27 mouse cellular contexts compared by ENCODE assay signal in genomic region chr8:123426511-123427509, GRCm38 (mm10). TPM values are rescaled to one million over a fixed set of nuclear protein-coding genes. Genes with fewer than 3 reads are reported as not detected.
DNase-seq lines count a peak whose midpoint lies in the region; ATAC-seq and TF ChIP-seq lines count a peak whose summit lies in the region.
"Had no signal": no experiment of that assay in that cellular context is flagged by ENCODE, and none has a peak within 500 bp of the region (broad histone marks: within the 10 kb centered on the region; RNA-seq: fewer than 3 reads in every experiment).

No protein-coding gene starts in this region.

- TF ChIP-seq RAD21 in MEL (IDR thresholded peaks at IDR 0.05; ENCODE audit: low read depth, low read length), result no peak

- no peaks in the 10 kb centered on the region for H3K36me3 ChIP-seq in midbrain, embryonic 11.5 days (ENCODE audit: control insufficient read depth, insufficient read depth, low read length)
- peaks cover 15% of the 10 kb centered on the region for H3K36me3 ChIP-seq in midbrain, embryonic 13.5 days
- no peaks in the 10 kb centered on the region; a peak in 2 of 4 replicates for H3K36me3 ChIP-seq in MEL (ENCODE audit: control insufficient read depth in 1 of 2, insufficient read depth in 2 of 2, low read length in 2 of 2)
- H3K36me3 ChIP-seq: G1E; heart, embryonic 10.5 days had no signal

- WGBS in midbrain, embryonic 11.5 days, result 96% methylated on average over 27 of the region's 27 CpGs
- 96% methylated on average over 27 of the region's 27 CpGs for WGBS in midbrain, embryonic 13.5 days

- no peaks in the 10 kb centered on the region for H3K79me2 ChIP-seq in MEL (ENCODE audit: control insufficient read depth, insufficient read depth, low read length, poor library complexity)

- no peak overlapping the region for H3K4me2 ChIP-seq in midbrain, embryonic 11.5 days
- H3K4me2 ChIP-seq in midbrain, embryonic 13.5 days (replicated peaks), result no peak overlapping the region
- H3K4me2 ChIP-seq: heart, embryonic 13.5 days; hindbrain, embryonic 14.5 days had no signal

- no peak overlapping the region for H3K9ac ChIP-seq in midbrain, embryonic 11.5 days (ENCODE audit: low read length)
- no peak overlapping the region for H3K9ac ChIP-seq in midbrain, embryonic 13.5 days (replicated peaks)
- H3K9ac ChIP-seq in MEL (ENCODE audit: control insufficient read depth, low read depth, low read length, poor library complexity, severe bottlenecking), result no peak overlapping the region
- H3K9ac ChIP-seq: forebrain, postnatal 0 days; heart, embryonic 13.5 days; hindbrain, embryonic 14.5 days had no signal

- TF ChIP-seq CTCF in MEL (IDR thresholded peaks at IDR 0.05 in 2 of 3, conservative IDR thresholded peaks at IDR 0.05 in 1 of 3; ENCODE audit: control insufficient read depth in 1 of 3, insufficient read depth in 1 of 3, low read depth in 2 of 3, low read length in 3 of 3, poor library complexity in 1 of 3, severe bottlenecking in 1 of 3), result no peak
- no peak for TF ChIP-seq CTCF in embryonic fibroblast, embryonic 13.5 days (IDR thresholded peaks at IDR 0.05; ENCODE audit: borderline replicate concordance, insufficient read depth, low read length)

- no peak for TF ChIP-seq POLR2A in MEL (IDR thresholded peaks at IDR 0.05; ENCODE audit: control insufficient read depth in 1 of 2, insufficient read depth in 1 of 2, low read depth in 1 of 2, low read length in 2 of 2, poor library complexity in 1 of 2)
- no peak for TF ChIP-seq POLR2A in embryonic fibroblast, embryonic 13.5 days (IDR thresholded peaks at IDR 0.05; ENCODE audit: low read depth, low read length)

- H3K27ac ChIP-seq in midbrain, embryonic 11.5 days (ENCODE audit: low read depth, low read length), result no peak overlapping the region
- no peak overlapping the region for H3K27ac ChIP-seq in midbrain, embryonic 13.5 days
- peak overlapping the region; percentile 38; the same call in 1 of the 2 replicates for H3K27ac ChIP-seq in MEL (ENCODE audit: control insufficient read depth, low read depth, low read length)
- peak overlapping the region; percentile 48 for H3K27ac ChIP-seq in embryonic fibroblast, embryonic 13.5 days (ENCODE audit: insufficient read depth, low read length)
- H3K27ac ChIP-seq: heart, adult 2 months; heart, embryonic 10.5 days; heart, embryonic 13.5 days; hindbrain, embryonic 14.5 days; hindbrain, postnatal 0 days had no signal

- peak; percentile 70 for DNase-seq in midbrain, embryonic 11.5 days (ENCODE audit: low spot score, missing footprints)
- DNase-seq in MEL (ENCODE audit: low read depth, low spot score), result no peak
- no peak for DNase-seq in thymus, postnatal 14 days
- DNase-seq in ovary, postnatal 10 days (ENCODE audit: low spot score), result no peak
- DNase-seq: adrenal gland, adult 2 months; adrenal gland, postnatal 14 days; cerebellum, adult 11 months; cerebellum, adult 8-10 months; cerebellum, postnatal 14 days; forebrain, postnatal 0 days; gastrocnemius, postnatal 10 days; gastrocnemius, postnatal 36 days; heart, adult 2 months; heart, postnatal 14 days; heart, postnatal 4 days had no signal

- H3K27me3 ChIP-seq in midbrain, embryonic 11.5 days (ENCODE audit: control insufficient read depth, insufficient read depth, low read length), result no peaks in the 10 kb centered on the region
- no peaks in the 10 kb centered on the region for H3K27me3 ChIP-seq in midbrain, embryonic 13.5 days
- H3K27me3 ChIP-seq in MEL (ENCODE audit: control insufficient read depth in 1 of 2, insufficient read depth in 2 of 2, low read length in 2 of 2), result no peaks in the 10 kb centered on the region

- TF ChIP-seq EP300 in MEL (IDR thresholded peaks at IDR 0.05; ENCODE audit: low read depth in 1 of 2, low read length in 2 of 2), result no peak

- ATAC-seq in midbrain, embryonic 11.5 days (ENCODE audit: low FRiP score), result no peak
- ATAC-seq in midbrain, embryonic 13.5 days, result no peak
- ATAC-seq: forebrain, embryonic 14.5 days; forebrain, postnatal 0 days; hindbrain, postnatal 0 days; inflammation-experienced regulatory T-cells, adult 6 months; intestine, embryonic 16.5 days had no signal

- H3K4me1 ChIP-seq in midbrain, embryonic 11.5 days (ENCODE audit: control insufficient read depth, insufficient read depth, low read length), result no peaks in the 10 kb centered on the region
- peaks cover 9% of the 10 kb centered on the region for H3K4me1 ChIP-seq in midbrain, embryonic 13.5 days (replicated peaks)
- peaks cover 3 to 4% of the 10 kb centered on the region in 2 experiments; a peak in 3 of 4 replicates for H3K4me1 ChIP-seq in MEL (ENCODE audit: control insufficient read depth in 1 of 2, insufficient read depth in 2 of 2, low read length in 2 of 2)
- peaks cover 3% of the 10 kb centered on the region; the same call in 1 of the 2 replicates for H3K4me1 ChIP-seq in embryonic fibroblast, embryonic 13.5 days (ENCODE audit: control insufficient read depth, insufficient read depth, low read length)

- peaks cover 32% of the 10 kb centered on the region for H3K9me3 ChIP-seq in midbrain, embryonic 11.5 days (ENCODE audit: control insufficient read depth, low read length)
- H3K9me3 ChIP-seq in midbrain, embryonic 13.5 days, result peaks cover 39% of the 10 kb centered on the region
- 0 out of 2 replicates have a peak, but pooled peaks cover 2% of the 10 kb centered on the region for H3K9me3 ChIP-seq in MEL (replicated peaks; ENCODE audit: insufficient read depth, low read length)
- H3K9me3 ChIP-seq: G1E had no signal

- H3K4me3 ChIP-seq in midbrain, embryonic 11.5 days (ENCODE audit: low read depth, low read length), result no peak overlapping the region
- no peak overlapping the region for H3K4me3 ChIP-seq in midbrain, embryonic 13.5 days (replicated peaks)
- H3K4me3 ChIP-seq in MEL (ENCODE audit: control insufficient read depth in 1 of 2, insufficient read depth in 1 of 2, low read depth in 2 of 2, low read length in 2 of 2), result no peak overlapping the region
- H3K4me3 ChIP-seq in embryonic fibroblast, embryonic 13.5 days (ENCODE audit: insufficient read depth, low read length), result no peak overlapping the region
- H3K4me3 ChIP-seq: heart, adult 2 months; heart, embryonic 10.5 days; heart, embryonic 13.5 days had no signal

TF ChIP-seq in MEL, 35 proteins besides CTCF, POLR2A, EP300 and RAD21 (continues in another document):
- TF ChIP-seq ZKSCAN1 (IDR thresholded peaks at IDR 0.05; ENCODE audit: low read depth, low read length) (no peak), GABPA (IDR thresholded peaks at IDR 0.05; ENCODE audit: low read depth, low read length) (no peak), JUND (IDR thresholded peaks at IDR 0.05; ENCODE audit: low read depth, low read length) (no peak), CHD1 (IDR thresholded peaks at IDR 0.05; ENCODE audit: low read depth, low read length) (no peak), GATA1 (IDR thresholded peaks at IDR 0.05; ENCODE audit: low read depth, low read length) (no peak), TAL1 (IDR thresholded peaks at IDR 0.05; ENCODE audit: low read length) (no peak), RCOR1 (IDR thresholded peaks at IDR 0.05; ENCODE audit: low read depth, low read length) (no peak), USF1 (IDR thresholded peaks at IDR 0.05; ENCODE audit: low read depth, low read length) (no peak), ETS1 (IDR thresholded peaks at IDR 0.05; ENCODE audit: low read depth, low read length) (no peak)

RNA-seq across cellular contexts. Expression of gene Def8, which starts 3.5 kb away (rescaled TPM):
- 35.3 and 35.5 TPM in 2 replicates for polyA plus RNA-seq in midbrain, embryonic 11.5 days (2014; fragmentation: Nextera tagmentation; extraction: Ambion mirVana)
- polyA plus RNA-seq in midbrain, embryonic 13.5 days (2015; fragmentation: Nextera tagmentation; extraction: Ambion mirVana), result 41.7 and 42.8 TPM in 2 replicates
- total RNA-seq in MEL (2012; rRNA removed), result 23.8 and 26.0 TPM in 2 replicates
- 10 to 100 TPM in 1 of 2 experiments, not detected in 1; 34.0 TPM for polyA plus RNA-seq in MEL (2012; ENCODE audit: insufficient read depth in 1 of 2, insufficient read length in 2 of 2, low read depth in 1 of 2, low replicate concordance in 2 of 2, missing spikeins in 1 of 2)
- polyA plus RNA-seq in embryonic fibroblast, embryonic 13.5 days (2011; ENCODE audit: insufficient read length, low read depth, missing spikeins), result 33.5 and 36.4 TPM in 2 replicates

RNA-seq across cellular contexts. Expression of gene Tubb3, which starts 15.6 kb away (rescaled TPM):
- polyA plus RNA-seq in midbrain, embryonic 11.5 days (2014; fragmentation: Nextera tagmentation; extraction: Ambion mirVana), result 777 and 840 TPM in 2 replicates
- polyA plus RNA-seq in midbrain, embryonic 13.5 days (2015; fragmentation: Nextera tagmentation; extraction: Ambion mirVana), result 1,993 and 2,050 TPM in 2 replicates
- 0.69 TPM in 2 replicates for total RNA-seq in MEL (2012; rRNA removed)
- polyA plus RNA-seq in MEL (2012; ENCODE audit: insufficient read depth in 1 of 2, insufficient read length in 2 of 2, low read depth in 1 of 2, low replicate concordance in 2 of 2, missing spikeins in 1 of 2), result 1 to 10 TPM in 1 of 2 experiments, not detected in 1; 1.4 TPM
- polyA plus RNA-seq in embryonic fibroblast, embryonic 13.5 days (2011; ENCODE audit: insufficient read length, low read depth, missing spikeins), result 25.5 and 32.0 TPM in 2 replicates
- total RNA-seq: granulocyte monocyte progenitor cell, adult 5-6 weeks had no signal

RNA-seq across cellular contexts. Expression of gene Mc1r, which starts 19.9 kb away (rescaled TPM):
- 0.06 and 0.12 TPM in 2 replicates for polyA plus RNA-seq in midbrain, embryonic 11.5 days (2014; fragmentation: Nextera tagmentation; extraction: Ambion mirVana)
- polyA plus RNA-seq in midbrain, embryonic 13.5 days (2015; fragmentation: Nextera tagmentation; extraction: Ambion mirVana), result 0.17 and 0.31 TPM in 2 replicates
- 0.31 and 0.36 TPM in 2 replicates for total RNA-seq in MEL (2012; rRNA removed)
- polyA plus RNA-seq in MEL (2012; ENCODE audit: insufficient read depth in 1 of 2, insufficient read length in 2 of 2, low read depth in 1 of 2, low replicate concordance in 2 of 2, missing spikeins in 1 of 2), result under 1 TPM in 1 of 2 experiments, not detected in 1; 0.45 TPM
- not detected in 2 replicates for polyA plus RNA-seq in embryonic fibroblast, embryonic 13.5 days (2011; ENCODE audit: insufficient read length, low read depth, missing spikeins)
- total RNA-seq: adrenal gland, adult 2 months; adrenal gland, postnatal 14 days; gastrocnemius, postnatal 10 days; gastrocnemius, postnatal 36 days; heart, adult 2 months; heart, postnatal 14 days; heart, postnatal 4 days; hindbrain, postnatal 0 days had no signal
- polyA plus RNA-seq: adrenal gland, adult 2 months; embryonic facial prominence, embryonic 11.5 days; heart, adult 2 months; heart, embryonic 10.5 days; heart, embryonic 13.5 days; inflammation-experienced regulatory T-cells, adult 6 months; intestine, embryonic 16.5 days had no signal

RNA-seq across cellular contexts. Expression of gene Afg3l1, which starts 50.9 kb away (rescaled TPM):
- polyA plus RNA-seq in midbrain, embryonic 11.5 days (2014; fragmentation: Nextera tagmentation; extraction: Ambion mirVana), result 38.4 and 39.9 TPM in 2 replicates
- polyA plus RNA-seq in midbrain, embryonic 13.5 days (2015; fragmentation: Nextera tagmentation; extraction: Ambion mirVana), result 59.3 and 62.1 TPM in 2 replicates
- 27.5 and 31.0 TPM in 2 replicates for total RNA-seq in MEL (2012; rRNA removed)
- 10 to 100 TPM in 1 of 2 experiments, not detected in 1; 68.4 TPM for polyA plus RNA-seq in MEL (2012; ENCODE audit: insufficient read depth in 1 of 2, insufficient read length in 2 of 2, low read depth in 1 of 2, low replicate concordance in 2 of 2, missing spikeins in 1 of 2)
- polyA plus RNA-seq in embryonic fibroblast, embryonic 13.5 days (2011; ENCODE audit: insufficient read length, low read depth, missing spikeins), result 28.7 and 30.1 TPM in 2 replicates

RNA-seq across cellular contexts. Expression of gene Tcf25, which starts 53.3 kb away (rescaled TPM):
- polyA plus RNA-seq in midbrain, embryonic 11.5 days (2014; fragmentation: Nextera tagmentation; extraction: Ambion mirVana), result 171 and 181 TPM in 2 replicates
- 238 and 263 TPM in 2 replicates for polyA plus RNA-seq in midbrain, embryonic 13.5 days (2015; fragmentation: Nextera tagmentation; extraction: Ambion mirVana)
- 107 TPM in 2 replicates for total RNA-seq in MEL (2012; rRNA removed)
- polyA plus RNA-seq in MEL (2012; ENCODE audit: insufficient read depth in 1 of 2, insufficient read length in 2 of 2, low read depth in 1 of 2, low replicate concordance in 2 of 2, missing spikeins in 1 of 2), result 100 to 1,000 TPM in 1 of 2 experiments, not detected in 1; 327 TPM
- polyA plus RNA-seq in embryonic fibroblast, embryonic 13.5 days (2011; ENCODE audit: insufficient read length, low read depth, missing spikeins), result 512 and 557 TPM in 2 replicates

Comparison
In these comparisons a context has a peak if more than half of its experiments do, and no peak if none do; other contexts are left out.
1. H3K27ac ChIP-seq: peak in MEL (single experiment) and embryonic fibroblast, embryonic 13.5 days (single experiment); none in midbrain, embryonic 11.5 days (single experiment) and midbrain, embryonic 13.5 days (single experiment).
2. RNA of gene Tubb3, which starts 15.6 kb away (polyA plus RNA-seq): 1,993 to 2,050 TPM in midbrain, embryonic 13.5 days and 777 to 840 TPM in midbrain, embryonic 11.5 days; 25.5 to 32.0 TPM in embryonic fibroblast, embryonic 13.5 days and 1.4 TPM in MEL; every median in the first group is over 10 times any median in the second.